Mouse (Mus musculus) C2C12 (cell line): ENCODE data around the gene Arl14.

ENCODE experiments used
- CTCF ChIP-seq: IDR thresholded peaks from one replicate; pipeline ENCODE4 v1.5.1; 2011; ENCODE audit not compliant: control insufficient read depth, insufficient read depth, insufficient read length
- MAX ChIP-seq: IDR thresholded peaks from one replicate; pipeline ENCODE4 v1.6.1; 2011; ENCODE audit warnings: mild to moderate bottlenecking, control low read depth
- MYOG ChIP-seq: IDR thresholded peaks from one replicate; pipeline ENCODE4 v1.6.1; 2011; ENCODE audit not compliant: control insufficient read depth, insufficient read length; ENCODE audit errors: extremely low read depth
- USF1 ChIP-seq: IDR thresholded peaks from one replicate; pipeline ENCODE4 v1.6.1; 2011; ENCODE audit warnings: low read depth, mild to moderate bottlenecking, control low read depth, moderate library complexity

DNA sequence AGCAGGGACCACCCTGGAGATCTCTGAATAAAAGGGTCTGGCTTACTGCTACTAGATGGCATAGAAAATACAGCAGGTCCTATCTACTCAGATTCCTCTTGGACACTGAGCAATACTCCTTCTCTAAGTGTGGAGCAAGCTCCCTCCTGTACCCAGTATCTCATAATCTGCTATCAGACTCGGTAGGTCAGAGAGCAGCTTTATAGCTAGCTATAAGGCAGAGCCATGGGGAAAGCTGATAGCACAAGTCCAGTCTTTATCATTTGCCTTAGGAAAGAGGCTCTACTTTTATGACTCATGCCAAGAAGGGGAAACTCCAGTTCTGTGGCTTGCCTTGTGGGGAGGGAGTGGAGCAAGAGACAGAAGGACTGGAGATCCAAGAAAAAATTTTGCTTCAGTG, 18.8 kb downstream of the Arl14 start:
- TF ChIP-seq CTCF, result no peak
- no peak for TF ChIP-seq USF1
- no peak for TF ChIP-seq MYOG
- TF ChIP-seq MAX, result no peak
